Mouse (Mus musculus): ENCODE data around the gene Dcaf8. TPM values are rescaled to one million over a fixed set of nuclear protein-coding genes. Genes with fewer than 3 reads are reported as not detected.
A peak's percentile ranks its signal among the peaks of the same experiment; 100 is the strongest.

Gene Dcaf8
- 100 to 1,000 TPM; 131 to 134 TPM for total RNA-seq (2021)
- long read RNA-seq, experiment 1, full-length matches to known transcripts, result 168 of 208 reads
- long read RNA-seq, experiment 1, partial matches to known transcripts, result 13 of 208 reads
- long read RNA-seq, experiment 1, other reads (novel, unspliced or antisense), result 27 of 208 reads
- long read RNA-seq, experiment 2, full-length matches to known transcripts, result 254 of 291 reads
- long read RNA-seq, experiment 2, partial matches to known transcripts, result 21 of 291 reads
- long read RNA-seq, experiment 2, other reads (novel, unspliced or antisense), result 16 of 291 reads

GRCm38 (mm10) chr1:172147835-172148278 is at the start of gene Dcaf8:
TSS of gene Dcaf8 (plus strand) at chr1:172148084.
- peak; percentile 99 for DNase-seq
- intact Hi-C loops (cut with DNase I; ENCODE audit: low total_unique reads), result no loop called here

DNA sequence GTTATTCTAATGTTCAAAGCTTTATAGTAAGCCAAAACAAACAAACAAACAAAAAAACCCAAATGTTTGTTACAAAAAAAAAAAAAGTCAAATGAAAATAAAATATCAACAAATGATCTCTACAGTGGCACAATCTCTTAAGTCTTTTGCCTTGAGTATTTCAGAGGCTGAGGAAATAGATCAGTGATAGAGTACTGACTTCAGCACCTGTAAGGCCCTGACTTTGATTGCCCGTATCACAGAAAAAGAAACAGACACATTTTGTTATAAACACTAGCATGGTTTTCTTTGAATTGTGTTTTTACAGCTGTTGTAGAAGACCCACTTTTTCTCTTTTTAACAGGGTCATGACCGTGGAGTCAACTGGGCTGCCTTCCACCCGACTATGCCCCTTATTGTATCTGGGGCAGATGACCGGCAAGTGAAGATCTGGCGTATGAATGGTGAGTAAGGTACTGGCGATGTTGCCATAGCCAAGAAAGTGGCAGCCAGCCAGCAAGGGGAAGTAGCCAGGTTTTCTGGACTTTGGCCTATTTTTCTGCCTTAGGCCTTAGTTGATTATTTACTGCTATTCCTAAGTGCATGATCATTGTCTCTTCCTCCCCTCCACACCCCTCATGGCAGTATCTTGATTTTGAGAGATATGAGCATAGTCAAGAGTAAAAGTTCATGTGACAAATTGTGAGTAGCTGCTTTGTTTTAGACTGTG is 48.4 kb upstream of the Dcaf8 start:
- no peak for DNase-seq
- intact Hi-C loops (cut with DNase I; ENCODE audit: low total_unique reads), result no loop called here

GRCm38 (mm10) chr1:172103619-172104018 is 44.3 kb upstream of the Dcaf8 start:
- DNase-seq, result no peak
- intact Hi-C loops (cut with DNase I; ENCODE audit: low total_unique reads), result no loop called here

- intact Hi-C loops (cut with DNase I; ENCODE audit: low total_unique reads), result no loop called here
- DNase-seq, result no peak
Observed at GRCm38 (mm10) chr1:172105101-172105500, 42.8 kb upstream of the Dcaf8 start.

GRCm38 (mm10) chr1:172107777-172108477 is 40.0 kb upstream of the Dcaf8 start:
- DNase-seq, result no peak
- intact Hi-C loops (cut with DNase I; ENCODE audit: low total_unique reads), result no loop called here

DNA sequence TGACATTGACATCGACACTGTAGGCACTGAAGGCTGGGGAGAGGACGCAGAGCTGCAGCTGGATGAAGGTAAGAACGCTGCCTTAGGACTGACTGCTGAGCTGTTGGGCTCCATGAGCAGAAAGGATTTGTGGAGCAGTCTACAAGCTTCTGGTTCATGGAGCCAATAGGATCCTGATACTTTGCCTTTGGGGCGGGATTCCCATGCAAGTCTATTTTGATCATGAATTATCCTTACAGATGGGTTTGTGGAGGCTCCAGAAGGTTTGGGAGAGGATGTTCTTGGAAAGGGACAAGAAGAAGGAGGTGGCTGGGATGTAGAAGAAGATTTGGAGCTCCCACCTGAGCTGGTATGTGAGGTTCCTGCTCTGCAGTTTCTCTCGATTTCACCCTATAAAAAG is 30.9 kb upstream of the Dcaf8 start:
- intact Hi-C loops (cut with DNase I; ENCODE audit: low total_unique reads), result loop anchor here (10.0 kb wide), 1 partner anchor 198 kb away; no protein-coding TSS in a partner anchor

DNA sequence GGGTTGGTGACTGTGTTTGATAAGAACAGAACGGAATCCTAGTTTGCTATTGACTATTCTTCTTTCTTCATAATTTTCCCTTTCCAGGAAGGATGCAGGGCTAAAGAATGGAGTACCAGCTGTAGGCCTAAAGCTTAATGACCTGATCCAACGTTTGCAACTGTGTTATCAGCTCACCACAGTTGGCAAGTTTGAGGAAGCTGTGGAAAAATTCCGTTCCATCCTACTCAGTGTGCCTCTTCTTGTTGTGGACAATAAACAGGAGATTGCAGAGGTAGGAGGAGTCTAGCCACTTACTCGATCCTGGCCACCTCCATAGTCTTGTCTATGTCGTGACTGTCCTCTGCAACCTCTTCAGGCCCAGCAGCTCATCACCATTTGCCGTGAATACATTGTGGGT is 28.8 kb upstream of the Dcaf8 start:
- intact Hi-C loops (cut with DNase I; ENCODE audit: low total_unique reads), result loop anchor here (10.0 kb wide), 1 partner anchor 196 kb away; no protein-coding TSS in a partner anchor
- no peak for DNase-seq

More for the DNA sequence above, 30.9 kb upstream of the Dcaf8 start:
- DNase-seq, result no peak

- DNase-seq, result no peak
- intact Hi-C loops (cut with DNase I; ENCODE audit: low total_unique reads), result loop anchor here (10.0 kb wide), 1 partner anchor 195 kb away; no protein-coding TSS in a partner anchor
Observed at GRCm38 (mm10) chr1:172119720-172120119, 28.2 kb upstream of the Dcaf8 start.

- intact Hi-C loops (cut with DNase I; ENCODE audit: low total_unique reads), result no loop called here
- DNase-seq, result no peak
Observed at GRCm38 (mm10) chr1:172122671-172123070, 25.2 kb upstream of the Dcaf8 start.

- DNase-seq, result no peak
- intact Hi-C loops (cut with DNase I; ENCODE audit: low total_unique reads), result no loop called here
Observed at GRCm38 (mm10) chr1:172124572-172124971, 23.3 kb upstream of the Dcaf8 start.

GRCm38 (mm10) chr1:172126376-172127347 is 21.2 kb upstream of the Dcaf8 start, which contains the start of gene Pex19:
TSS of gene Pex19 (plus strand) at chr1:172126755.
- peak; percentile 75 for DNase-seq
- intact Hi-C loops (cut with DNase I; ENCODE audit: low total_unique reads), result no loop called here

GRCm38 (mm10) chr1:172127487-172127886 is 20.4 kb upstream of the Dcaf8 start:
- intact Hi-C loops (cut with DNase I; ENCODE audit: low total_unique reads), result no loop called here
- DNase-seq, result no peak

DNA sequence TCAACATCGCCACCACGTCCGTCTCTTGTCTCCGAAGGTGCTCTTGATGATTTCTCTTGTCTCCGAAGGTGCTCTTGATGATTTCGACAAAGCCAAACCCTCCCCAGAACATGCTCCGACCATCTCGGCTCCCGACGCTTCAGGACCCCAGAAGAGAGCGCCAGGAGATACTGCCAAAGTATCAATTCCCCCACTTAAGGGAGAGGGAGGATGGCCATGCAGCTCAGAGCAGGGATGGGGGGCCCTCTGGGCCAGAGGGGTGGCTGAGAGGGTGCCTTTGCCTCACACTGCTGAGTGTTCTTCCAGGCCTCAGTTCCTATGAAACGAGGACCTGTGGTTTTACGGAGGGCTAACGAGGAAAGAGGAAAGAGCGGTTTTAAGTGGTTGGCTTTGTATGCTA is 19.3 kb upstream of the Dcaf8 start:
- intact Hi-C loops (cut with DNase I; ENCODE audit: low total_unique reads), result no loop called here
- no peak for DNase-seq

- intact Hi-C loops (cut with DNase I; ENCODE audit: low total_unique reads), result no loop called here
- no peak for DNase-seq
Observed at GRCm38 (mm10) chr1:172129108-172129507, 18.8 kb upstream of the Dcaf8 start.

DNA sequence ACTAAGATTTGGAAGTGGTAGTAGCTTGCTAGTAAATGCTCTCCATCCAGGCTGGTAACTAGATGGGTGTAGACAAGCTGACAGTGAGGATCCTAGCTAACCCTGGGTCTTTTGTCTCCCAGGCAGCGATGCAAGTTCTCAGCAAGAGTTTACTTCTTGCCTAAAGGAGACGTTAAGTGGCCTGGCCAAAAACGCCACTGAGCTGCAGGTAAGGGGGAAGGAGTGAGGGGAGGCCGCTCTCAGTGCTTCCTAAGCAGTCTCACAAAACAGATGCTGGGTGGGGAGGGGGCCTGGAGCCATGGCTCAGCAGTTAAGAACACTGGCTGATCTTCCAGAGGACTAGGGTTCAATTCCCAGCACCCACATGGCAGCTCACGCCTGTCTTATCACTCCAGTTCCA is 18.1 kb upstream of the Dcaf8 start:
- no peak for DNase-seq
- intact Hi-C loops (cut with DNase I; ENCODE audit: low total_unique reads), result no loop called here

DNA sequence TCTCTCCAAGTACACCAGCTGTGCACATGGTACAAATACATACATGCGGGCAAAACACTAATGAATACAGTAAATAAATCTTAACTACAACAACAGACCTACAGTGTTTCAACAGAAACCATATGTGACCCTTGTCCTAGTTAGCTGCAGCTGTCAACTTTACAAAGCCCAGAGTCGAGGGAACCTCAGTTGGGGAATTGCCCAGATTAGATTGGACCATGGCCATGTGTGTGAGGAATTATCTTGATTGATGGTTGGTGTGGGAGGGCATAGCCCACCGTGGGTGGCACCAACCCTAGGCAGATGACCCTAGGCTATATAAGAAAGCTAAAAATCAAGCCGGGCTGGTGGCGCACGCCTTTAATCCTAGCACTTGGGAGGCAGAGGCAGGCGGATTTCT is 15.6 kb upstream of the Dcaf8 start:
- no peak for DNase-seq
- intact Hi-C loops (cut with DNase I; ENCODE audit: low total_unique reads), result no loop called here

DNA sequence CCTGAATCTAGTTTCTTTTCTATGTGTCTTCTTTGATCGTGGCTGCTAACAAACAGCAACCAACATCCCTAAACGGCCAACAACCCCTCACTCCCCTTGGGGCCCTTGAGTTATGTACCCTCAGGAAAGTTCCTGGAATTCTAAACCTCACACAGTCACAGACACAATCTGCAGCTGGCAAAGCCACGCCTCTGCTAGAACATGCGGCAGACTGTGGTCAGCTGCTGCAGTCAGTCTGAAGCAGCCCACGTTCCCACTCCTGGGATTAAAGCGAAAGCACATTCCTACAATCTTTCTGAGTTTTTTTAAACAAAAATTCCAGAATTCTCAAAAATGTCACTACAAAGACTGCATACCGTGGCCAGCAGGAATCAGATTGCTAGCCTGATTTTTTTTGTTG is 14.3 kb upstream of the Dcaf8 start:
- peak; percentile 60 for DNase-seq
- intact Hi-C loops (cut with DNase I; ENCODE audit: low total_unique reads), result no loop called here

DNA sequence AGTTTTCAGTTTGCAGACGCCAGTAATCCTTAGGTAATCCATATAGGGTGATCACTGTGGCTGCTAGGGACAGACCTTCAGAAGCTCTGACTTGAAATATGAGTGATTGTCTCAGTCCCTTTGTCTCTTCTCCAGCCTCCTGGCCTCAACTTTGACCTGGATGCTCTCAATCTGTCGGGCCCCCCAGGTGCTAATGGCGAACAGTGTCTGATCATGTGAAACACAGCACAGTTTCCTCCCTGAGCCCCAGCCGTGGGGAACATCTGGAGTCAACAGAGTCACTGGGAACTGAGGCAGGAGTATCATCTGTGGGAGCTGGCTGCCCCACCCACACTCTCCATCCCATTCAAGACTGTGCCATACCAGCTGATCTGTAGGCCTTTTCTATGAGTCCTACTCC is 13.8 kb upstream of the Dcaf8 start:
- DNase-seq, result no peak
- intact Hi-C loops (cut with DNase I; ENCODE audit: low total_unique reads), result no loop called here

- DNase-seq, result no peak
- intact Hi-C loops (cut with DNase I; ENCODE audit: low total_unique reads), result no loop called here
Observed at GRCm38 (mm10) chr1:172140160-172140559, 7.7 kb upstream of the Dcaf8 start.

Data from gastrocnemius, postnatal 14 days (tissue).